Mouse (Mus musculus) liver, embryonic 11.5 days (tissue): Measurements from ENCODE around the gene Fasl. TPM values are rescaled to one million over a fixed set of nuclear protein-coding genes. Genes with fewer than 3 reads are reported as not detected.

ENCODE experiments used
- ATAC-seq: fragments of 200-750 bp; cut with Nextera tagmentation; replicated peaks from 2 replicates; pipeline ENCODE4 v1.8.0; 2017; ENCODE audit warnings: moderate number of reproducible peaks, mild to moderate bottlenecking, moderate TSS enrichment, moderate library complexity; ENCODE audit not compliant: low FRiP score
- DNase-seq: peaks from one replicate; pipeline ENCODE4 v3.0.0-alpha.2; 2017; ENCODE audit warnings: low spot score
- H3K27ac ChIP-seq: fragments of 300-500 bp; sonication (generic); 2 replicates; pipeline ENCODE4 v1.5.1; 2014; ENCODE audit warnings: mild to moderate bottlenecking, low read depth, low read length, control low read depth
- H3K27me3 ChIP-seq: fragments of 300-500 bp; sonication (generic); replicated peaks from 2 replicates; pipeline ENCODE4 v1.6.1; 2014; ENCODE audit warnings: low read length, mixed read lengths; ENCODE audit not compliant: control insufficient read depth, insufficient read depth
- H3K36me3 ChIP-seq: fragments of 300-500 bp; sonication (generic); 2 replicates; pipeline ENCODE4 v1.6.1; 2014; ENCODE audit warnings: mild to moderate bottlenecking, low read length, moderate library complexity, mixed read lengths; ENCODE audit not compliant: control insufficient read depth, insufficient read depth
- H3K4me1 ChIP-seq: fragments of 300-500 bp; sonication (generic); replicated peaks from 2 replicates; pipeline ENCODE4 v1.6.1; 2014; ENCODE audit warnings: low read length, mixed read lengths; ENCODE audit not compliant: control insufficient read depth, insufficient read depth
- H3K4me2 ChIP-seq: fragments of 300-500 bp; sonication (generic); 2 replicates; pipeline ENCODE4 v1.6.1; 2014; ENCODE audit warnings: mild to moderate bottlenecking, control low read depth, moderate library complexity
- H3K4me3 ChIP-seq: fragments of 300-500 bp; sonication (generic); 2 replicates; pipeline ENCODE4 v1.5.1; 2014; ENCODE audit warnings: low read depth, low read length, control low read depth
- H3K9ac ChIP-seq: fragments of 300-500 bp; sonication (generic); 2 replicates; pipeline ENCODE4 v1.6.1; 2014; ENCODE audit warnings: low read depth, low read length, control low read depth
- H3K9me3 ChIP-seq: fragments of 300-500 bp; sonication (generic); 2 replicates; pipeline ENCODE4 v1.6.1; 2016; ENCODE audit warnings: low read length, inconsistent platforms, mixed read lengths; ENCODE audit not compliant: control insufficient read depth
- WGBS: fragments of 180-500 bp; shearing (Covaris S2); extraction: QIAGEN DNeasy Blood & Tissue Kit; methylation state at CpG from one replicate; pipeline ENCODE4 v1.1.7; 2014; 5-methylcytosine and 5-hydroxymethylcytosine counted together
- polyA plus RNA-seq: library from polyadenylated mRNA; unstranded; fragments of >200 nt; fragmentation: Nextera tagmentation; extraction: Ambion mirVana; gene quantifications from 2 replicates; pipeline ENCODE4 v1.2.1, GENCODE M21; 2014

Fasl gene
- polyA plus RNA-seq: not detected in 2 replicates

- H3K4me1 ChIP-seq: peaks cover 11% of the 10 kb centered on the region
- no peak within 1 kb of the TSS for H3K4me3 ChIP-seq
- H3K4me2 ChIP-seq: no peak within 1 kb of the TSS
- no peaks in the 10 kb centered on the region for H3K27me3 ChIP-seq
- 76% methylated on average over 9 of the region's 9 CpGs for WGBS
- H3K27ac ChIP-seq: no peak within 1 kb of the TSS
- DNase-seq (no peak), ATAC-seq (no peak)
- H3K36me3 ChIP-seq: no peaks in the 10 kb centered on the region
- no peak within 1 kb of the TSS for H3K9ac ChIP-seq
- H3K9me3 ChIP-seq: no peaks in the 10 kb centered on the region
Observed at GRCm38 (mm10) chr1:161788339-161788738, at the start of gene Fasl. Gene Fasl (minus strand): TSS chr1:161788495.

- H3K4me3 ChIP-seq: no peak overlapping the region
- no peaks in the 10 kb centered on the region for H3K9me3 ChIP-seq
- H3K9ac ChIP-seq: no peak overlapping the region
- no peaks in the 10 kb centered on the region for H3K27me3 ChIP-seq
- H3K4me2 ChIP-seq: no peak overlapping the region
- H3K27ac ChIP-seq: no peak overlapping the region
- 95% methylated on average over 2 of the region's 2 CpGs for WGBS
- no peaks in the 10 kb centered on the region for H3K4me1 ChIP-seq
- DNase-seq (no peak), ATAC-seq (no peak)
- H3K36me3 ChIP-seq: peaks cover 13% of the 10 kb centered on the region
Observed at GRCm38 (mm10) chr1:161826677-161827076, 38.4 kb upstream of the Fasl start.

- WGBS: 70% methylated on average over 5 of the region's 5 CpGs
- DNase-seq (no peak), ATAC-seq (no peak)
- Histone ChIP-seq H3K4me3 (no peak overlapping the region), H3K36me3 (no peaks in the 10 kb centered on the region), H3K27me3 (no peaks in the 10 kb centered on the region), H3K4me2 (no peak overlapping the region), H3K9me3 (no peaks in the 10 kb centered on the region), H3K27ac (no peak overlapping the region), H3K4me1 (0 out of 2 replicates have a peak, but pooled peaks cover 2% of the 10 kb centered on the region), H3K9ac (no peak overlapping the region)
Observed at GRCm38 (mm10) chr1:161809428-161809827, 21.1 kb upstream of the Fasl start.

- 0 out of 2 replicates have a peak, but pooled peaks cover 2% of the 10 kb centered on the region for H3K4me1 ChIP-seq
- WGBS: 69% methylated on average over 6 of the region's 6 CpGs
- H3K27me3 ChIP-seq: no peaks in the 10 kb centered on the region
- ATAC-seq (no peak), DNase-seq (no peak)
- H3K4me3 ChIP-seq: no peak overlapping the region
- H3K4me2 ChIP-seq: no peak overlapping the region
- H3K9me3 ChIP-seq: no peaks in the 10 kb centered on the region
- H3K36me3 ChIP-seq: no peaks in the 10 kb centered on the region
- H3K9ac ChIP-seq: no peak overlapping the region
- H3K27ac ChIP-seq: no peak overlapping the region
Observed at GRCm38 (mm10) chr1:161808980-161809379, 20.7 kb upstream of the Fasl start.

GRCm38 (mm10) chr1:161804541-161804971, 16.3 kb upstream of the Fasl start:
- no peak overlapping the region for H3K4me2 ChIP-seq
- no peaks in the 10 kb centered on the region for H3K36me3 ChIP-seq
- no peaks in the 10 kb centered on the region for H3K27me3 ChIP-seq
- H3K9ac ChIP-seq: no peak overlapping the region
- 84% methylated on average over 8 of the region's 8 CpGs for WGBS
- no peak overlapping the region for H3K27ac ChIP-seq
- 0 out of 2 replicates have a peak, but pooled peaks cover 2% of the 10 kb centered on the region for H3K4me1 ChIP-seq
- no peak for ATAC-seq
- no peak for DNase-seq
- no peaks in the 10 kb centered on the region for H3K9me3 ChIP-seq
- no peak overlapping the region for H3K4me3 ChIP-seq

- DNase-seq (no peak), ATAC-seq (no peak)
- 79% methylated on average over 2 of the region's 2 CpGs for WGBS
- Histone ChIP-seq H3K9me3 (no peaks in the 10 kb centered on the region), H3K4me2 (no peak overlapping the region), H3K36me3 (no peaks in the 10 kb centered on the region), H3K4me1 (no peaks in the 10 kb centered on the region), H3K4me3 (no peak overlapping the region), H3K27me3 (no peaks in the 10 kb centered on the region), H3K27ac (no peak overlapping the region), H3K9ac (no peak overlapping the region)
Observed at GRCm38 (mm10) chr1:161801321-161801720, 13.0 kb upstream of the Fasl start.

GRCm38 (mm10) chr1:161800256-161800655, 12.0 kb upstream of the Fasl start:
- Histone ChIP-seq H3K4me2 (no peak overlapping the region), H3K27ac (no peak overlapping the region), H3K27me3 (no peaks in the 10 kb centered on the region), H3K36me3 (no peaks in the 10 kb centered on the region), H3K4me3 (no peak overlapping the region), H3K9me3 (no peaks in the 10 kb centered on the region), H3K4me1 (no peaks in the 10 kb centered on the region), H3K9ac (no peak overlapping the region)
- ATAC-seq (no peak), DNase-seq (no peak)

GRCm38 (mm10) chr1:161799791-161800190, 11.5 kb upstream of the Fasl start:
- DNase-seq (no peak), ATAC-seq (peak; percentile 81)
- H3K4me2 ChIP-seq: no peak overlapping the region
- no peak overlapping the region for H3K27ac ChIP-seq
- H3K4me3 ChIP-seq: no peak overlapping the region
- no peaks in the 10 kb centered on the region for H3K27me3 ChIP-seq
- no peaks in the 10 kb centered on the region for H3K4me1 ChIP-seq
- H3K36me3 ChIP-seq: no peaks in the 10 kb centered on the region
- H3K9ac ChIP-seq: no peak overlapping the region
- no peaks in the 10 kb centered on the region for H3K9me3 ChIP-seq

GRCm38 (mm10) chr1:161798866-161799265, 10.6 kb upstream of the Fasl start:
- no peaks in the 10 kb centered on the region for H3K36me3 ChIP-seq
- no peaks in the 10 kb centered on the region for H3K9me3 ChIP-seq
- no peaks in the 10 kb centered on the region for H3K27me3 ChIP-seq
- DNase-seq: no peak
- WGBS: 83% methylated on average over 3 of the region's 3 CpGs
- H3K9ac ChIP-seq: no peak overlapping the region
- no peak overlapping the region for H3K27ac ChIP-seq
- no peaks in the 10 kb centered on the region for H3K4me1 ChIP-seq
- H3K4me2 ChIP-seq: no peak overlapping the region
- ATAC-seq: no peak
- no peak overlapping the region for H3K4me3 ChIP-seq
